Mouse (Mus musculus): ENCODE data around the gene C130050O18Rik. TPM values are rescaled to one million over a fixed set of nuclear protein-coding genes. Genes with fewer than 3 reads are reported as not detected.

The C130050O18Rik gene
- total and polyA plus RNA-seq, 3 experiments, result 0.12 to 0.21 TPM; not detected in 1

DNA sequence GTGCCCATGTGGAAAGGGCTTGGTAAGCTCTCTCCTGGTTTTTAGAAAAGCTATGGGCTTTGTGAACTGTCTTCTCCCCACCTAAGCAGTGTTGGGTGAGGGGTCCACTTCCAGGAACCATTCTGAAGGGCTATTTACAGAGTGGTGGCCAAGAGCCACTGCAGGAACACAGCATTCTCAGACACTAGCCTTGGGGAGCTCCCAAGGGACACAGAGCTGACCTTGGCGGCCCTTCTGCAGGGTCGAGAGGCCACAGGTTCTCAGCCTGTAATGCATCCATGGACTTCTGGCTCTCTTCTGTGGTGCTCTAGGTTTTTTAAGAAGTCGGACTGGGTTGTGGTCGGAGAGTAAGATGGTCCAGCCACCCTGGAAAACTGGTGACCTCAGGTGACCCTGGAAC is 5.0 kb downstream of the C130050O18Rik start:
- TF ChIP-seq POLR2A (IDR thresholded peaks at IDR 0.05; ENCODE audit: control insufficient read depth in 1 of 2, insufficient read depth in 1 of 2, low read depth in 1 of 2, low read length in 2 of 2, poor library complexity in 1 of 2) (no peak), RAD21 (IDR thresholded peaks at IDR 0.05; ENCODE audit: low read depth, low read length) (no peak), UBTF (IDR thresholded peaks at IDR 0.05; ENCODE audit: borderline replicate concordance, insufficient read depth, low read depth, low read length) (no peak), GATA1 (IDR thresholded peaks at IDR 0.05; ENCODE audit: low read depth, low read length) (no peak), ZKSCAN1 (IDR thresholded peaks at IDR 0.05; ENCODE audit: low read depth, low read length) (no peak), HCFC1 (IDR thresholded peaks at IDR 0.05; ENCODE audit: low read depth, low read length) (no peak), CHD1 (IDR thresholded peaks at IDR 0.05; ENCODE audit: low read depth, low read length) (no peak), MYB (IDR thresholded peaks at IDR 0.05; ENCODE audit: low read depth, low read length) (no peak), TCF12 (IDR thresholded peaks at IDR 0.05; ENCODE audit: low read depth, low read length) (no peak), MAFK (IDR thresholded peaks at IDR 0.05; ENCODE audit: borderline replicate concordance, low read depth, low read length) (no peak)
- Histone ChIP-seq H3K9ac (ENCODE audit: control insufficient read depth, low read depth, low read length, poor library complexity, severe bottlenecking) (no peak overlapping the region), H3K36me3 (ENCODE audit: control insufficient read depth in 1 of 2, insufficient read depth in 2 of 2, low read length in 2 of 2) (no peaks in the 10 kb centered on the region), H3K27me3 (ENCODE audit: control insufficient read depth in 1 of 2, insufficient read depth in 2 of 2, low read length in 2 of 2) (no peaks in the 10 kb centered on the region), H3K4me1 (ENCODE audit: control insufficient read depth in 1 of 2, insufficient read depth in 2 of 2, low read length in 2 of 2) (peaks cover 0 to under 1% of the 10 kb centered on the region in 2 experiments; a peak in 1 of 4 replicates), H3K9me3 (replicated peaks; ENCODE audit: insufficient read depth, low read length) (no peaks in the 10 kb centered on the region), H3K27ac (ENCODE audit: control insufficient read depth, low read depth, low read length) (no peak overlapping the region), H3K4me3 (ENCODE audit: control insufficient read depth in 1 of 2, insufficient read depth in 1 of 2, low read depth in 2 of 2, low read length in 2 of 2) (no peak overlapping the region), H3K79me2 (ENCODE audit: control insufficient read depth, insufficient read depth, low read length, poor library complexity) (no peaks in the 10 kb centered on the region)
- DNase-seq (ENCODE audit: low read depth, low spot score), result no peak

DNA sequence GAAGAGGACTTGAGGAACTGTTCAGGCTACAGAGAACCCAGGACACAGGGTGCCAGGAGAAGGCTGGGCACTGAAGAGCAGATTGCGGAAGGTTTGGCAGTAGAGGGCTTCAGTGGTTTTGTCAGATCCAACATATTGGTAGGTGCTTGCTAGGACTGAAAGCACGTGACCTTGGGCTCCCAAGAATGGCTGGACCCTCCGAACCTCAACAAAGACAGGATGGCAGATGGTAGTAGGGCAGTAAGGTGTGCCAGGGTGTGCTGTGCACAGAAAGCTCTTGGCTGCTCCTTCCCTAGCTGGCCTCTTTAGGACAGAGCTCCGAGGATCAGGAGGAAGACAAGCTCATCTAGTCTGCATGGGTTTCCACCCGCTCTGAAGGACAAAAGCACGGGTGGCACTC is 6.0 kb downstream of the C130050O18Rik start:
- H3K4me1 ChIP-seq (ENCODE audit: control insufficient read depth in 1 of 2, insufficient read depth in 2 of 2, low read length in 2 of 2), result no peaks in the 10 kb centered on the region
- H3K36me3 ChIP-seq (ENCODE audit: control insufficient read depth in 1 of 2, insufficient read depth in 2 of 2, low read length in 2 of 2), result no peaks in the 10 kb centered on the region
- H3K27ac ChIP-seq (ENCODE audit: control insufficient read depth, low read depth, low read length), result no peak overlapping the region
- no peaks in the 10 kb centered on the region for H3K9me3 ChIP-seq (replicated peaks; ENCODE audit: insufficient read depth, low read length)
- no peak overlapping the region for H3K4me3 ChIP-seq (ENCODE audit: control insufficient read depth in 1 of 2, insufficient read depth in 1 of 2, low read depth in 2 of 2, low read length in 2 of 2)
- no peaks in the 10 kb centered on the region for H3K27me3 ChIP-seq (ENCODE audit: control insufficient read depth in 1 of 2, insufficient read depth in 2 of 2, low read length in 2 of 2)
- no peak overlapping the region for H3K9ac ChIP-seq (ENCODE audit: control insufficient read depth, low read depth, low read length, poor library complexity, severe bottlenecking)
- TF ChIP-seq RCOR1 (IDR thresholded peaks at IDR 0.05; ENCODE audit: low read depth, low read length) (no peak), ZNF384 (IDR thresholded peaks at IDR 0.05; ENCODE audit: low read depth, low read length) (no peak), CHD1 (IDR thresholded peaks at IDR 0.05; ENCODE audit: low read depth, low read length) (no peak), E2F4 (IDR thresholded peaks at IDR 0.05; ENCODE audit: borderline replicate concordance, low read depth, low read length) (no peak), TBP (IDR thresholded peaks at IDR 0.05; ENCODE audit: low read depth, low read length) (no peak), POLR2AphosphoS2 (IDR thresholded peaks at IDR 0.05; ENCODE audit: low read length) (no peak), ETS1 (IDR thresholded peaks at IDR 0.05; ENCODE audit: low read depth, low read length) (no peak), SIN3A (IDR thresholded peaks at IDR 0.05; ENCODE audit: low read length) (no peak), RAD21 (IDR thresholded peaks at IDR 0.05; ENCODE audit: low read depth, low read length) (no peak), MAZ (IDR thresholded peaks at IDR 0.05; ENCODE audit: low read depth, low read length) (no peak), CTCF (IDR thresholded peaks at IDR 0.05 in 2 of 3, conservative IDR thresholded peaks at IDR 0.05 in 1 of 3; ENCODE audit: control insufficient read depth in 1 of 3, insufficient read depth in 1 of 3, low read depth in 2 of 3, low read length in 3 of 3, poor library complexity in 1 of 3, severe bottlenecking in 1 of 3) (no peak), MYC (IDR thresholded peaks at IDR 0.05; ENCODE audit: low read depth, low read length) (no peak), ELF1 (IDR thresholded peaks at IDR 0.05; ENCODE audit: low read depth, low read length) (no peak), KAT2A (conservative IDR thresholded peaks at IDR 0.05; ENCODE audit: low read depth, low read length) (no peak), GABPA (IDR thresholded peaks at IDR 0.05; ENCODE audit: low read depth, low read length) (no peak), TCF12 (IDR thresholded peaks at IDR 0.05; ENCODE audit: low read depth, low read length) (no peak)
- no peaks in the 10 kb centered on the region for H3K79me2 ChIP-seq (ENCODE audit: control insufficient read depth, insufficient read depth, low read length, poor library complexity)
- no peak for DNase-seq (ENCODE audit: low read depth, low spot score)
